Mouse (Mus musculus): Measurements from ENCODE around the gene Gm45711. TPM values are rescaled to one million over a fixed set of nuclear protein-coding genes. Genes with fewer than 3 reads are reported as not detected.
A peak's percentile ranks its signal among the peaks of the same experiment; 100 is the strongest.
"Not testable (repeated sequence)": the region's sequence is repeated elsewhere in the genome, so short reads cannot be mapped to it uniquely, and the experiment has no call there.

The Gm45711 gene
- total RNA-seq (2021) = not detected in 2 replicates
- long read RNA-seq = 0 reads

GRCm38 (mm10) chr8:104309441-104310155 lies at the start of gene Gm45711, which contains the start of gene Cmtm1:
TSS of gene Gm45711 (minus strand) at chr8:104310081.
TSS of gene Cmtm1 (minus strand) at chr8:104310145.
- DNase-seq = peak; percentile 56

- DNase-seq = no peak
Observed at GRCm38 (mm10) chr8:104358637-104359036, 48.8 kb upstream of the Gm45711 start.

- no peak for DNase-seq
Observed at GRCm38 (mm10) chr8:104354504-104354903, 44.6 kb upstream of the Gm45711 start.

- no peak for DNase-seq
Observed at GRCm38 (mm10) chr8:104353186-104353585, 43.3 kb upstream of the Gm45711 start.

- DNase-seq = no peak
Observed at GRCm38 (mm10) chr8:104350047-104350446, 40.2 kb upstream of the Gm45711 start.

GRCm38 (mm10) chr8:104348971-104349370 lies 39.1 kb upstream of the Gm45711 start:
- DNase-seq = no peak

GRCm38 (mm10) chr8:104346706-104347105 lies 36.8 kb upstream of the Gm45711 start:
- peak; percentile 25 for DNase-seq

GRCm38 (mm10) chr8:104344622-104345021 lies 34.7 kb upstream of the Gm45711 start:
- no peak for DNase-seq

- DNase-seq = peak; percentile 90
Observed at GRCm38 (mm10) chr8:104343957-104344356, 34.1 kb upstream of the Gm45711 start.

- DNase-seq = no peak
Observed at GRCm38 (mm10) chr8:104342426-104342825, 32.5 kb upstream of the Gm45711 start.

- DNase-seq = no peak
Observed at GRCm38 (mm10) chr8:104341678-104342077, 31.8 kb upstream of the Gm45711 start.

- peak; percentile 81 for DNase-seq
Observed at GRCm38 (mm10) chr8:104341106-104341561, 31.3 kb upstream of the Gm45711 start.

- peak; percentile 83 for DNase-seq
Observed at GRCm38 (mm10) chr8:104340233-104341105, 30.6 kb upstream of the Gm45711 start.

- DNase-seq = no peak
Observed at GRCm38 (mm10) chr8:104339983-104340232, 30.0 kb upstream of the Gm45711 start.

- no peak for DNase-seq
Observed at GRCm38 (mm10) chr8:104339229-104339982, 29.5 kb upstream of the Gm45711 start, which contains the start of gene Cmtm3. TSS of gene Cmtm3 (plus strand) at chr8:104339410.

- DNase-seq = no peak
Observed at GRCm38 (mm10) chr8:104337890-104338289, 28.0 kb upstream of the Gm45711 start.

GRCm38 (mm10) chr8:104336806-104337205 lies 26.9 kb upstream of the Gm45711 start:
- no peak for DNase-seq

- no peak for DNase-seq
Observed at GRCm38 (mm10) chr8:104334196-104334595, 24.3 kb upstream of the Gm45711 start.

- no peak for DNase-seq
Observed at GRCm38 (mm10) chr8:104333786-104334185, 23.9 kb upstream of the Gm45711 start.

- DNase-seq = no peak
Observed at GRCm38 (mm10) chr8:104332665-104333631, 23.1 kb upstream of the Gm45711 start.

GRCm38 (mm10) chr8:104321930-104322329 lies 12.0 kb upstream of the Gm45711 start, which contains the start of gene Cmtm2b:
TSS of gene Cmtm2b (plus strand) at chr8:104322230.
- not testable (repeated sequence) for DNase-seq
